In genomic region chr1:97553485-97554474, GRCm38 (mm10) we compare ENCODE assay signal across 12 mouse cellular contexts.
DNase-seq lines count a peak whose midpoint lies in the region; ATAC-seq lines count a peak whose summit lies in the region.
"Had no signal": no experiment of that assay in that cellular context is flagged by ENCODE, and none has a peak within 500 bp of the region (broad histone marks: within the 10 kb centered on the region; RNA-seq: fewer than 3 reads in every experiment).

No protein-coding gene starts in this region.

- H3K9me3 ChIP-seq in neural tube, embryonic 11.5 days (ENCODE audit: control insufficient read depth, low read length), result no peaks in the 10 kb centered on the region
- no peaks in the 10 kb centered on the region for H3K9me3 ChIP-seq in hindbrain, embryonic 11.5 days (ENCODE audit: control insufficient read depth, low read length)
- H3K9me3 ChIP-seq in embryonic facial prominence, embryonic 10.5 days, result no peaks in the 10 kb centered on the region
- H3K9me3 ChIP-seq: embryonic facial prominence, embryonic 13.5 days; kidney, embryonic 15.5 days; limb, embryonic 12.5 days; lung, embryonic 15.5 days had no signal

- no peaks in the 10 kb centered on the region for H3K4me1 ChIP-seq in neural tube, embryonic 11.5 days (ENCODE audit: control insufficient read depth, insufficient read depth, low read length)
- no peaks in the 10 kb centered on the region for H3K4me1 ChIP-seq in hindbrain, embryonic 11.5 days (replicated peaks; ENCODE audit: control insufficient read depth, insufficient read depth, low read length)
- H3K4me1 ChIP-seq in embryonic facial prominence, embryonic 10.5 days, result no peaks in the 10 kb centered on the region
- H3K4me1 ChIP-seq: embryonic facial prominence, embryonic 13.5 days; kidney, embryonic 15.5 days; limb, embryonic 12.5 days; lung, embryonic 15.5 days had no signal

- H3K4me2 ChIP-seq in neural tube, embryonic 11.5 days (ENCODE audit: low read depth), result no peak overlapping the region
- no peak overlapping the region for H3K4me2 ChIP-seq in hindbrain, embryonic 11.5 days (replicated peaks; ENCODE audit: low read depth, low read length)
- H3K4me2 ChIP-seq: embryonic facial prominence, embryonic 13.5 days; kidney, embryonic 15.5 days; limb, embryonic 12.5 days; lung, embryonic 15.5 days had no signal

- no peak overlapping the region for H3K4me3 ChIP-seq in neural tube, embryonic 11.5 days (ENCODE audit: low read depth, low read length)
- H3K4me3 ChIP-seq in hindbrain, embryonic 11.5 days (ENCODE audit: low read depth, low read length), result no peak overlapping the region
- H3K4me3 ChIP-seq in embryonic facial prominence, embryonic 10.5 days, result no peak overlapping the region
- H3K4me3 ChIP-seq: embryonic facial prominence, embryonic 13.5 days; kidney, embryonic 15.5 days; limb, embryonic 12.5 days; lung, embryonic 15.5 days had no signal

- no peaks in the 10 kb centered on the region for H3K36me3 ChIP-seq in neural tube, embryonic 11.5 days (ENCODE audit: control insufficient read depth, insufficient read depth, low read length)
- no peaks in the 10 kb centered on the region for H3K36me3 ChIP-seq in hindbrain, embryonic 11.5 days (ENCODE audit: control insufficient read depth, insufficient read depth, low read length)
- H3K36me3 ChIP-seq in splenic B cell, adult 2 months (ENCODE audit: control insufficient read depth, insufficient read depth, low read length, poor library complexity, severe bottlenecking), result no peaks in the 10 kb centered on the region
- H3K36me3 ChIP-seq in embryonic facial prominence, embryonic 10.5 days (replicated peaks), result no peaks in the 10 kb centered on the region
- H3K36me3 ChIP-seq: embryonic facial prominence, embryonic 13.5 days; kidney, embryonic 15.5 days; limb, embryonic 12.5 days; lung, embryonic 15.5 days had no signal

- 71% methylated on average over 8 of the region's 8 CpGs for WGBS in neural tube, embryonic 11.5 days
- 80% methylated on average over 8 of the region's 8 CpGs for WGBS in hindbrain, embryonic 11.5 days
- WGBS in embryonic facial prominence, embryonic 10.5 days, result 89% methylated on average over 8 of the region's 8 CpGs

- DNase-seq in neural tube, embryonic 11.5 days (ENCODE audit: low spot score), result no peak
- no peak for DNase-seq in neural tube, embryonic 10.5 days (ENCODE audit: extremely low spot score, low spot score)
- DNase-seq in hindbrain, embryonic 11.5 days (ENCODE audit: low spot score), result peak; percentile 19
- DNase-seq in mesoderm, embryonic 11.5 days (ENCODE audit: low read depth, low spot score), result peak; percentile 10
- DNase-seq in splenic B cell, adult 2 months (ENCODE audit: low read depth, low spot score), result peak; percentile 8
- DNase-seq in gastrocnemius, postnatal 25 days, result no peak
- DNase-seq in embryonic facial prominence, embryonic 10.5 days (ENCODE audit: low spot score), result no peak
- DNase-seq: heart, postnatal 14 days had no signal

- no peak overlapping the region for H3K27ac ChIP-seq in neural tube, embryonic 11.5 days (ENCODE audit: low read depth, low read length)
- no peak overlapping the region for H3K27ac ChIP-seq in hindbrain, embryonic 11.5 days (ENCODE audit: low read depth, low read length)
- no peak overlapping the region for H3K27ac ChIP-seq in embryonic facial prominence, embryonic 10.5 days (replicated peaks)
- H3K27ac ChIP-seq: embryonic facial prominence, embryonic 13.5 days; kidney, embryonic 15.5 days; limb, embryonic 12.5 days; lung, embryonic 15.5 days had no signal

- ATAC-seq in neural tube, embryonic 11.5 days (ENCODE audit: insufficient read depth, low FRiP score, low TSS enrichment), result peak; percentile 81
- peak; percentile 56 for ATAC-seq in hindbrain, embryonic 11.5 days (ENCODE audit: low FRiP score)

- H3K9ac ChIP-seq in neural tube, embryonic 11.5 days (ENCODE audit: low read length), result no peak overlapping the region
- H3K9ac ChIP-seq in hindbrain, embryonic 11.5 days (ENCODE audit: low read depth, low read length), result no peak overlapping the region
- H3K9ac ChIP-seq: embryonic facial prominence, embryonic 13.5 days; kidney, embryonic 15.5 days; limb, embryonic 12.5 days; lung, embryonic 15.5 days had no signal

- no peaks in the 10 kb centered on the region for H3K27me3 ChIP-seq in neural tube, embryonic 11.5 days (ENCODE audit: control insufficient read depth, insufficient read depth, low read length)
- no peaks in the 10 kb centered on the region for H3K27me3 ChIP-seq in hindbrain, embryonic 11.5 days (ENCODE audit: control insufficient read depth, insufficient read depth, low read length)
- no peaks in the 10 kb centered on the region for H3K27me3 ChIP-seq in splenic B cell, adult 2 months (ENCODE audit: control insufficient read depth, insufficient read depth, low read length, poor library complexity, severe bottlenecking)
- no peaks in the 10 kb centered on the region for H3K27me3 ChIP-seq in embryonic facial prominence, embryonic 10.5 days (replicated peaks; ENCODE audit: low read depth, poor library complexity, severe bottlenecking)
- H3K27me3 ChIP-seq: embryonic facial prominence, embryonic 13.5 days; kidney, embryonic 15.5 days; limb, embryonic 12.5 days; lung, embryonic 15.5 days had no signal

Comparison
In these comparisons a context has a peak if more than half of its experiments do, and no peak if none do; other contexts are left out.
1. DNase-seq: peak in hindbrain, embryonic 11.5 days (single experiment), mesoderm, embryonic 11.5 days (single experiment) and splenic B cell, adult 2 months (single experiment); none in neural tube, embryonic 11.5 days (single experiment), neural tube, embryonic 10.5 days (single experiment), gastrocnemius, postnatal 25 days (single experiment) and embryonic facial prominence, embryonic 10.5 days (single experiment).